ENCODE assay signal across 24 mouse cellular contexts in genomic region chr17:48877505-48877904, GRCm38 (mm10). TPM values are rescaled to one million over a fixed set of nuclear protein-coding genes. Genes with fewer than 3 reads are reported as not detected.
DNase-seq lines count a peak whose midpoint lies in the region; ATAC-seq lines count a peak whose summit lies in the region.
"Had no signal": no experiment of that assay in that cellular context is flagged by ENCODE, and none has a peak within 500 bp of the region (broad histone marks: within the 10 kb centered on the region; RNA-seq: fewer than 3 reads in every experiment).

No protein-coding gene starts in this region.

- H3K4me3 ChIP-seq in embryonic facial prominence, embryonic 14.5 days (ENCODE audit: low read depth, low read length): no peak overlapping the region
- no peak overlapping the region for H3K4me3 ChIP-seq in embryonic facial prominence, embryonic 10.5 days
- no peak overlapping the region for H3K4me3 ChIP-seq in midbrain, embryonic 11.5 days (ENCODE audit: low read depth, low read length)
- H3K4me3 ChIP-seq in midbrain, embryonic 16.5 days (ENCODE audit: low read depth, low read length): no peak overlapping the region
- H3K4me3 ChIP-seq: embryonic facial prominence, embryonic 13.5 days; heart, embryonic 10.5 days; hindbrain, embryonic 12.5 days had no signal

- H3K4me1 ChIP-seq in embryonic facial prominence, embryonic 14.5 days (ENCODE audit: control insufficient read depth, insufficient read depth, low read length): no peaks in the 10 kb centered on the region
- peaks cover 3% of the 10 kb centered on the region; the same call in 1 of the 2 replicates for H3K4me1 ChIP-seq in embryonic facial prominence, embryonic 10.5 days
- no peaks in the 10 kb centered on the region for H3K4me1 ChIP-seq in midbrain, embryonic 11.5 days (ENCODE audit: control insufficient read depth, insufficient read depth, low read length)
- H3K4me1 ChIP-seq in midbrain, embryonic 16.5 days (ENCODE audit: control insufficient read depth, insufficient read depth, low read length): no peaks in the 10 kb centered on the region
- H3K4me1 ChIP-seq: embryonic facial prominence, embryonic 13.5 days; heart, embryonic 10.5 days; hindbrain, embryonic 12.5 days had no signal

- no peak overlapping the region for H3K9ac ChIP-seq in embryonic facial prominence, embryonic 14.5 days (ENCODE audit: low read depth, low read length)
- no peak overlapping the region for H3K9ac ChIP-seq in midbrain, embryonic 11.5 days (ENCODE audit: low read length)
- no peak overlapping the region for H3K9ac ChIP-seq in midbrain, embryonic 16.5 days (ENCODE audit: low read depth, low read length)
- H3K9ac ChIP-seq: embryonic facial prominence, embryonic 13.5 days; hindbrain, embryonic 12.5 days had no signal

- H3K27ac ChIP-seq in embryonic facial prominence, embryonic 14.5 days (replicated peaks; ENCODE audit: low read depth, low read length): no peak overlapping the region
- H3K27ac ChIP-seq in embryonic facial prominence, embryonic 10.5 days (replicated peaks): no peak overlapping the region
- no peak overlapping the region for H3K27ac ChIP-seq in midbrain, embryonic 11.5 days (ENCODE audit: low read depth, low read length)
- H3K27ac ChIP-seq in midbrain, embryonic 16.5 days (ENCODE audit: low read length): no peak overlapping the region
- H3K27ac ChIP-seq: embryonic facial prominence, embryonic 13.5 days; heart, embryonic 10.5 days; hindbrain, embryonic 12.5 days had no signal

- no peak for ATAC-seq in embryonic facial prominence, embryonic 14.5 days (ENCODE audit: low read depth)
- ATAC-seq in midbrain, embryonic 11.5 days (ENCODE audit: low FRiP score): no peak
- no peak for ATAC-seq in midbrain, embryonic 16.5 days
- ATAC-seq: CD4-positive, CD25-positive, alpha-beta regulatory T cell, adult 4 months; forebrain, embryonic 14.5 days had no signal

- peak; percentile 7 for DNase-seq in embryonic facial prominence, embryonic 14.5 days (ENCODE audit: low spot score)
- no peak for DNase-seq in embryonic facial prominence, embryonic 10.5 days (ENCODE audit: low spot score)
- peak; percentile 9 to 13 for DNase-seq in layer of hippocampus, adult 8-10 months (ENCODE audit: low spot score in 2 of 2)
- no peak for DNase-seq in layer of hippocampus, postnatal 10 days (ENCODE audit: low spot score in 2 of 2)
- peak; percentile 56 for DNase-seq in midbrain, embryonic 11.5 days (ENCODE audit: low spot score, missing footprints)
- peak; percentile 24 for DNase-seq in brain, adult 2 months (ENCODE audit: low read depth, low spot score)
- no peak for DNase-seq in frontal cortex, adult 2 months (ENCODE audit: extremely low spot score in 1 of 2, low spot score in 1 of 2)
- DNase-seq: adrenal gland, adult 8-10 months; adrenal gland, postnatal 36 days; B cell, adult 2 months; cerebellum, adult 11-12 months; cerebellum, adult 9-10 months; cerebellum, postnatal 25 days; gastrocnemius, postnatal 10 days; heart, adult 18-20 months; heart, postnatal 10 days; heart, postnatal 4 days had no signal

- no peaks in the 10 kb centered on the region for H3K36me3 ChIP-seq in embryonic facial prominence, embryonic 14.5 days (ENCODE audit: control insufficient read depth, insufficient read depth, low read length)
- no peaks in the 10 kb centered on the region for H3K36me3 ChIP-seq in embryonic facial prominence, embryonic 10.5 days (replicated peaks)
- no peaks in the 10 kb centered on the region for H3K36me3 ChIP-seq in midbrain, embryonic 11.5 days (ENCODE audit: control insufficient read depth, insufficient read depth, low read length)
- no peaks in the 10 kb centered on the region for H3K36me3 ChIP-seq in midbrain, embryonic 16.5 days (ENCODE audit: control insufficient read depth, insufficient read depth, low read length)
- H3K36me3 ChIP-seq: embryonic facial prominence, embryonic 13.5 days; G1E; heart, embryonic 10.5 days; hindbrain, embryonic 12.5 days had no signal

- 56% methylated on average over 8 of the region's 8 CpGs for WGBS in embryonic facial prominence, embryonic 14.5 days
- 82% methylated on average over 8 of the region's 8 CpGs for WGBS in embryonic facial prominence, embryonic 10.5 days
- WGBS in midbrain, embryonic 11.5 days: 83% methylated on average over 8 of the region's 8 CpGs
- WGBS in midbrain, embryonic 16.5 days: 76% methylated on average over 8 of the region's 8 CpGs

- no peaks in the 10 kb centered on the region for H3K9me3 ChIP-seq in embryonic facial prominence, embryonic 14.5 days (ENCODE audit: control insufficient read depth, low read length)
- no peaks in the 10 kb centered on the region for H3K9me3 ChIP-seq in embryonic facial prominence, embryonic 10.5 days
- no peaks in the 10 kb centered on the region for H3K9me3 ChIP-seq in midbrain, embryonic 11.5 days (ENCODE audit: control insufficient read depth, low read length)
- H3K9me3 ChIP-seq in midbrain, embryonic 16.5 days (replicated peaks; ENCODE audit: control insufficient read depth, low read length, poor library complexity, severe bottlenecking): no peaks in the 10 kb centered on the region
- H3K9me3 ChIP-seq: embryonic facial prominence, embryonic 13.5 days; heart, embryonic 10.5 days; hindbrain, embryonic 12.5 days had no signal

- H3K27me3 ChIP-seq in embryonic facial prominence, embryonic 14.5 days (replicated peaks; ENCODE audit: control insufficient read depth, insufficient read depth, low read length): no peaks in the 10 kb centered on the region
- no peaks in the 10 kb centered on the region for H3K27me3 ChIP-seq in embryonic facial prominence, embryonic 10.5 days (replicated peaks; ENCODE audit: low read depth, poor library complexity, severe bottlenecking)
- no peaks in the 10 kb centered on the region for H3K27me3 ChIP-seq in midbrain, embryonic 11.5 days (ENCODE audit: control insufficient read depth, insufficient read depth, low read length)
- H3K27me3 ChIP-seq in midbrain, embryonic 16.5 days (ENCODE audit: control insufficient read depth, insufficient read depth, low read depth, low read length): no peaks in the 10 kb centered on the region
- H3K27me3 ChIP-seq: embryonic facial prominence, embryonic 13.5 days; hindbrain, embryonic 12.5 days had no signal

- H3K4me2 ChIP-seq in embryonic facial prominence, embryonic 14.5 days (ENCODE audit: low read depth, low read length): no peak overlapping the region
- no peak overlapping the region for H3K4me2 ChIP-seq in midbrain, embryonic 11.5 days
- no peak overlapping the region for H3K4me2 ChIP-seq in midbrain, embryonic 16.5 days (ENCODE audit: low read length)
- H3K4me2 ChIP-seq: embryonic facial prominence, embryonic 13.5 days; hindbrain, embryonic 12.5 days had no signal

RNA-seq across cellular contexts. Expression of gene Lrfn2, which starts 54.7 kb away (rescaled TPM):
- 0.79 and 1.2 TPM in 2 replicates for polyA plus RNA-seq in embryonic facial prominence, embryonic 14.5 days (2014; fragmentation: Nextera tagmentation; extraction: Ambion mirVana)
- 0.19 and 0.33 TPM in 2 replicates for polyA plus RNA-seq in embryonic facial prominence, embryonic 10.5 days (2016; fragmentation: Nextera tagmentation; extraction: Ambion mirVana)
- 10 to 100 TPM; 34.9 to 42.6 (median 36.9) TPM for total RNA-seq in layer of hippocampus, adult 8-10 months (2022)
- total RNA-seq in layer of hippocampus, postnatal 10 days (2021): 10 to 100 TPM; 38.9 to 40.7 TPM
- polyA plus RNA-seq in midbrain, embryonic 11.5 days (2014; fragmentation: Nextera tagmentation; extraction: Ambion mirVana): 0.20 and 0.51 TPM in 2 replicates
- 13.3 and 14.7 TPM in 2 replicates for polyA plus RNA-seq in midbrain, embryonic 16.5 days (2015; fragmentation: Nextera tagmentation; extraction: Ambion mirVana)
- 11.1 and 11.8 TPM in 2 replicates for polyA plus RNA-seq in frontal cortex, adult 2 months (2012; rRNA removed)
- polyA plus RNA-seq: CD4-positive, CD25-positive, alpha-beta regulatory T cell, adult 4 months; G1E had no signal

Comparison
In these comparisons a context has a peak if more than half of its experiments do, and no peak if none do; other contexts are left out.
1. DNase-seq: peak in embryonic facial prominence, embryonic 14.5 days (single experiment), layer of hippocampus, adult 8-10 months (2 of 2), midbrain, embryonic 11.5 days (single experiment) and brain, adult 2 months (single experiment); none in embryonic facial prominence, embryonic 10.5 days (single experiment), layer of hippocampus, postnatal 10 days (0 of 2) and frontal cortex, adult 2 months (0 of 2).